Mouse (Mus musculus) bone marrow, adult 2 months (tissue): ENCODE data around the gene Naa80. TPM values are rescaled to one million over a fixed set of nuclear protein-coding genes. Genes with fewer than 3 reads are reported as not detected.

Experiments
- H3K27ac ChIP-seq: fragments of 200-500 bp; 2 replicates; pipeline ENCODE4 v1.5.1; 2012; ENCODE audit warnings: low read depth, mild to moderate bottlenecking, control low read depth, inconsistent platforms, low read length; ENCODE audit not compliant: control insufficient read depth, poor library complexity, insufficient read depth
- H3K4me1 ChIP-seq: fragments of 200-500 bp; 2 replicates; pipeline ENCODE4 v1.6.1; 2011; ENCODE audit warnings: low read length; ENCODE audit not compliant: control insufficient read depth, insufficient read depth
- H3K4me3 ChIP-seq: fragments of 200-500 bp; replicated peaks from 2 replicates; pipeline ENCODE3; 2011; ENCODE audit warnings: mild to moderate bottlenecking, low read depth, low read length, control low read depth; ENCODE audit not compliant: control insufficient read depth
- CTCF ChIP-seq: fragments of 200-500 bp; IDR thresholded peaks from 2 replicates; pipeline ENCODE4 v1.5.1; 2011; ENCODE audit warnings: low read length, control low read depth; ENCODE audit not compliant: control insufficient read depth, insufficient read depth
- POLR2A ChIP-seq: fragments of 200-500 bp; IDR thresholded peaks from 2 replicates; pipeline ENCODE4 v1.6.1; 2011; ENCODE audit warnings: low read depth, mild to moderate bottlenecking, control low read depth, low read length, borderline replicate concordance; ENCODE audit not compliant: control insufficient read depth
- WGBS: fragments of 180-500 bp; shearing (Covaris S2); methylation state at CpG from one replicate; pipeline ENCODE4 v1.1.7; 2018; 5-methylcytosine and 5-hydroxymethylcytosine counted together
- polyA plus RNA-seq: library from polyadenylated mRNA; stranded (reverse); fragments of >200 nt; gene quantifications from 2 replicates; pipeline ENCODE4 v1.2.4, GENCODE M21; 2011; ENCODE audit warnings: low replicate concordance; ENCODE audit not compliant: missing spikeins, insufficient read depth, insufficient read length

The Naa80 gene
- polyA plus RNA-seq, 1 experiment = 34.9 TPM

- 76% methylated on average over 25 of the region's 25 CpGs for WGBS
- H3K27ac ChIP-seq = peak overlapping the region; percentile 89
- H3K4me3 ChIP-seq = peak overlapping the region; percentile 50
- TF ChIP-seq CTCF (no peak), POLR2A (no peak)
- H3K4me1 ChIP-seq = peaks cover 3% of the 10 kb centered on the region; the same call in 1 of the 2 replicates
These were observed 11.5 kb downstream of the Naa80 start for GRCm38 (mm10) chr9:107590058-107590772.

- 0 out of 2 replicates have a peak overlapping the region, but pooled peaks have one; percentile 89 for H3K27ac ChIP-seq
- no peak overlapping the region for H3K4me3 ChIP-seq
- TF ChIP-seq POLR2A (no peak), CTCF (no peak)
- H3K4me1 ChIP-seq = peaks cover 3% of the 10 kb centered on the region; the same call in 1 of the 2 replicates
- WGBS = 92% methylated on average over 6 of the region's 6 CpGs
These were observed 12.0 kb downstream of the Naa80 start for GRCm38 (mm10) chr9:107590773-107591060.

GRCm38 (mm10) chr9:107593101-107593976 lies 14.7 kb downstream of the Naa80 start:
- WGBS = 72% methylated on average over 11 of the region's 11 CpGs
- Histone ChIP-seq H3K4me3 (no peak overlapping the region), H3K4me1 (peaks cover 2% of the 10 kb centered on the region; the same call in 1 of the 2 replicates), H3K27ac (no peak overlapping the region)
- TF ChIP-seq CTCF (no peak), POLR2A (no peak)

GRCm38 (mm10) chr9:107594281-107595062 lies 15.8 kb downstream of the Naa80 start:
- no peak overlapping the region for H3K27ac ChIP-seq
- H3K4me1 ChIP-seq = peaks cover 2% of the 10 kb centered on the region; the same call in 1 of the 2 replicates
- no peak overlapping the region for H3K4me3 ChIP-seq
- WGBS = 91% methylated on average over 8 of the region's 8 CpGs
- TF ChIP-seq POLR2A (no peak), CTCF (no peak)

GRCm38 (mm10) chr9:107596619-107597569 lies 18.2 kb downstream of the Naa80 start:
- H3K4me3 ChIP-seq = no peak overlapping the region
- no peak overlapping the region for H3K27ac ChIP-seq
- peaks cover 4% of the 10 kb centered on the region; the same call in 1 of the 2 replicates for H3K4me1 ChIP-seq
- TF ChIP-seq POLR2A = no peak
- no peak for TF ChIP-seq CTCF
- 87% methylated on average over 11 of the region's 11 CpGs for WGBS

- H3K4me1 ChIP-seq = peaks cover 4% of the 10 kb centered on the region; the same call in 1 of the 2 replicates
- no peak overlapping the region for H3K4me3 ChIP-seq
- WGBS = 80% methylated on average over 5 of the region's 5 CpGs
- no peak for TF ChIP-seq CTCF
- no peak for TF ChIP-seq POLR2A
- no peak overlapping the region for H3K27ac ChIP-seq
These were observed 19.7 kb downstream of the Naa80 start for GRCm38 (mm10) chr9:107598385-107598784.

- H3K27ac ChIP-seq = no peak overlapping the region
- TF ChIP-seq POLR2A (no peak), CTCF (no peak)
- H3K4me1 ChIP-seq = peaks cover 2% of the 10 kb centered on the region; the same call in 1 of the 2 replicates
- 89% methylated on average over 9 of the region's 9 CpGs for WGBS
- H3K4me3 ChIP-seq = no peak overlapping the region
These were observed 20.7 kb downstream of the Naa80 start for GRCm38 (mm10) chr9:107599433-107599832.
